Mouse (Mus musculus): ENCODE data around the gene Ccdc141. TPM values are rescaled to one million over a fixed set of nuclear protein-coding genes. Genes with fewer than 3 reads are reported as not detected.

The Ccdc141 gene
- 8.8 and 9.1 TPM in 2 replicates for polyA plus RNA-seq (2015; fragmentation: Nextera tagmentation; extraction: Ambion mirVana)

- Histone ChIP-seq H3K27me3 (no peaks in the 10 kb centered on the region), H3K36me3 (no peaks in the 10 kb centered on the region), H3K4me2 (peak within 1 kb of the TSS; percentile 60), H3K27ac (replicated peaks) (peak within 1 kb of the TSS; percentile 62; the same call in 1 of the 2 replicates), H3K4me1 (replicated peaks) (peaks cover 54% of the 10 kb centered on the region), H3K9me3 (no peaks in the 10 kb centered on the region), H3K9ac (peak within 1 kb of the TSS; percentile 55), H3K4me3 (peak within 1 kb of the TSS; percentile 35)
- no peak for ATAC-seq (ENCODE audit: low read depth)
- 13% methylated on average over 6 of the region's 6 CpGs for WGBS
Observed at GRCm38 (mm10) chr2:77170633-77171105, at the start of gene Ccdc141. TSS of gene Ccdc141 (minus strand) at chr2:77170636.

GRCm38 (mm10) chr2:77212885-77213284 lies 42.4 kb upstream of the Ccdc141 start:
- WGBS: 71% methylated on average over 5 of the region's 5 CpGs
- Histone ChIP-seq H3K4me3 (no peak overlapping the region), H3K27ac (replicated peaks) (no peak overlapping the region), H3K9me3 (no peaks in the 10 kb centered on the region), H3K4me2 (no peak overlapping the region), H3K36me3 (peaks cover 60% of the 10 kb centered on the region), H3K27me3 (no peaks in the 10 kb centered on the region), H3K4me1 (replicated peaks) (no peaks in the 10 kb centered on the region), H3K9ac (no peak overlapping the region)
- no peak for ATAC-seq (ENCODE audit: low read depth)

- peaks cover 50% of the 10 kb centered on the region for H3K36me3 ChIP-seq
- H3K27ac ChIP-seq (replicated peaks): no peak overlapping the region
- 92% methylated on average over 3 of the region's 3 CpGs for WGBS
- no peak overlapping the region for H3K4me2 ChIP-seq
- no peaks in the 10 kb centered on the region for H3K4me1 ChIP-seq (replicated peaks)
- H3K27me3 ChIP-seq: no peaks in the 10 kb centered on the region
- no peak overlapping the region for H3K9ac ChIP-seq
- H3K9me3 ChIP-seq: no peaks in the 10 kb centered on the region
- no peak overlapping the region for H3K4me3 ChIP-seq
- no peak for ATAC-seq (ENCODE audit: low read depth)
Observed at GRCm38 (mm10) chr2:77206951-77207350, 36.5 kb upstream of the Ccdc141 start.

- Histone ChIP-seq H3K4me3 (no peak overlapping the region), H3K27ac (replicated peaks) (no peak overlapping the region), H3K9ac (no peak overlapping the region), H3K9me3 (no peaks in the 10 kb centered on the region), H3K4me1 (replicated peaks) (no peaks in the 10 kb centered on the region), H3K27me3 (no peaks in the 10 kb centered on the region), H3K4me2 (no peak overlapping the region), H3K36me3 (peaks cover 32% of the 10 kb centered on the region)
- ATAC-seq (ENCODE audit: low read depth): no peak
- 63% methylated on average over 2 of the region's 2 CpGs for WGBS
Observed at GRCm38 (mm10) chr2:77203916-77204315, 33.5 kb upstream of the Ccdc141 start.

- H3K9me3 ChIP-seq: no peaks in the 10 kb centered on the region
- no peak overlapping the region for H3K9ac ChIP-seq
- no peaks in the 10 kb centered on the region for H3K27me3 ChIP-seq
- H3K4me3 ChIP-seq: no peak overlapping the region
- no peak overlapping the region for H3K4me2 ChIP-seq
- no peak overlapping the region for H3K27ac ChIP-seq (replicated peaks)
- no peaks in the 10 kb centered on the region for H3K4me1 ChIP-seq (replicated peaks)
- peaks cover 32% of the 10 kb centered on the region for H3K36me3 ChIP-seq
- no peak for ATAC-seq (ENCODE audit: low read depth)
- WGBS: 93% methylated on average over 1 of the region's 1 CpGs
Observed at GRCm38 (mm10) chr2:77201900-77202299, 31.5 kb upstream of the Ccdc141 start.

- H3K36me3 ChIP-seq: peaks cover 34% of the 10 kb centered on the region
- H3K27me3 ChIP-seq: no peaks in the 10 kb centered on the region
- no peaks in the 10 kb centered on the region for H3K4me1 ChIP-seq (replicated peaks)
- no peak for ATAC-seq (ENCODE audit: low read depth)
- no peak overlapping the region for H3K27ac ChIP-seq (replicated peaks)
- 82% methylated on average over 5 of the region's 5 CpGs for WGBS
- H3K9me3 ChIP-seq: no peaks in the 10 kb centered on the region
- H3K4me2 ChIP-seq: no peak overlapping the region
- H3K4me3 ChIP-seq: no peak overlapping the region
- H3K9ac ChIP-seq: no peak overlapping the region
Observed at GRCm38 (mm10) chr2:77200958-77201614, 30.6 kb upstream of the Ccdc141 start.

GRCm38 (mm10) chr2:77200379-77200778 lies 29.9 kb upstream of the Ccdc141 start:
- Histone ChIP-seq H3K4me1 (replicated peaks) (no peaks in the 10 kb centered on the region), H3K27me3 (no peaks in the 10 kb centered on the region), H3K4me2 (no peak overlapping the region), H3K9me3 (no peaks in the 10 kb centered on the region), H3K36me3 (peaks cover 31% of the 10 kb centered on the region), H3K4me3 (no peak overlapping the region), H3K9ac (no peak overlapping the region; the same call in 1 of the 2 replicates), H3K27ac (replicated peaks) (no peak overlapping the region)
- WGBS: 95% methylated on average over 4 of the region's 4 CpGs
- ATAC-seq (ENCODE audit: low read depth): no peak

- ATAC-seq (ENCODE audit: low read depth): no peak
Observed at GRCm38 (mm10) chr2:77198246-77198645, 27.8 kb upstream of the Ccdc141 start.

GRCm38 (mm10) chr2:77196819-77197218 lies 26.4 kb upstream of the Ccdc141 start:
- Histone ChIP-seq H3K27me3 (no peaks in the 10 kb centered on the region), H3K4me3 (no peak overlapping the region), H3K27ac (replicated peaks) (no peak overlapping the region), H3K9ac (no peak overlapping the region), H3K36me3 (peaks cover 47% of the 10 kb centered on the region), H3K9me3 (no peaks in the 10 kb centered on the region), H3K4me1 (replicated peaks) (no peaks in the 10 kb centered on the region), H3K4me2 (no peak overlapping the region)
- no peak for ATAC-seq (ENCODE audit: low read depth)
- WGBS: 94% methylated on average over 4 of the region's 4 CpGs

More at GRCm38 (mm10) chr2:77198246-77198645, 27.8 kb upstream of the Ccdc141 start:
- Histone ChIP-seq H3K9ac (no peak overlapping the region), H3K9me3 (no peaks in the 10 kb centered on the region), H3K27me3 (no peaks in the 10 kb centered on the region), H3K4me2 (no peak overlapping the region), H3K36me3 (peaks cover 42% of the 10 kb centered on the region), H3K4me3 (no peak overlapping the region), H3K4me1 (replicated peaks) (no peaks in the 10 kb centered on the region), H3K27ac (replicated peaks) (no peak overlapping the region)
- 82% methylated on average over 5 of the region's 5 CpGs for WGBS

GRCm38 (mm10) chr2:77195056-77195455 lies 24.6 kb upstream of the Ccdc141 start:
- Histone ChIP-seq H3K36me3 (peaks cover 62% of the 10 kb centered on the region), H3K27me3 (no peaks in the 10 kb centered on the region), H3K4me2 (no peak overlapping the region), H3K4me1 (replicated peaks) (no peaks in the 10 kb centered on the region), H3K4me3 (no peak overlapping the region), H3K27ac (replicated peaks) (no peak overlapping the region), H3K9me3 (no peaks in the 10 kb centered on the region), H3K9ac (no peak overlapping the region)
- 90% methylated on average over 5 of the region's 5 CpGs for WGBS
- ATAC-seq (ENCODE audit: low read depth): no peak

- 97% methylated on average over 3 of the region's 3 CpGs for WGBS
- no peak overlapping the region for H3K4me3 ChIP-seq
- no peaks in the 10 kb centered on the region for H3K4me1 ChIP-seq (replicated peaks)
- H3K27me3 ChIP-seq: no peaks in the 10 kb centered on the region
- no peak overlapping the region for H3K9ac ChIP-seq
- ATAC-seq (ENCODE audit: low read depth): no peak
- no peaks in the 10 kb centered on the region for H3K9me3 ChIP-seq
- H3K4me2 ChIP-seq: no peak overlapping the region
- H3K36me3 ChIP-seq: peaks cover 70% of the 10 kb centered on the region
- no peak overlapping the region for H3K27ac ChIP-seq (replicated peaks)
Observed at GRCm38 (mm10) chr2:77191811-77192210, 21.4 kb upstream of the Ccdc141 start.

GRCm38 (mm10) chr2:77190891-77191290 lies 20.5 kb upstream of the Ccdc141 start:
- no peaks in the 10 kb centered on the region for H3K27me3 ChIP-seq
- ATAC-seq (ENCODE audit: low read depth): no peak
- 78% methylated on average over 7 of the region's 7 CpGs for WGBS
- no peak overlapping the region for H3K4me3 ChIP-seq
- H3K4me1 ChIP-seq (replicated peaks): no peaks in the 10 kb centered on the region
- no peak overlapping the region for H3K4me2 ChIP-seq
- H3K9me3 ChIP-seq: no peaks in the 10 kb centered on the region
- H3K27ac ChIP-seq (replicated peaks): no peak overlapping the region
- H3K9ac ChIP-seq: no peak overlapping the region
- H3K36me3 ChIP-seq: peaks cover 71% of the 10 kb centered on the region

GRCm38 (mm10) chr2:77190301-77190700 lies 19.9 kb upstream of the Ccdc141 start:
- Histone ChIP-seq H3K4me2 (no peak overlapping the region), H3K36me3 (peaks cover 71% of the 10 kb centered on the region), H3K4me3 (no peak overlapping the region), H3K9me3 (no peaks in the 10 kb centered on the region), H3K27me3 (no peaks in the 10 kb centered on the region), H3K4me1 (replicated peaks) (0 out of 2 replicates have a peak, but pooled peaks cover under 1% of the 10 kb centered on the region), H3K9ac (no peak overlapping the region), H3K27ac (replicated peaks) (no peak overlapping the region)
- 95% methylated on average over 3 of the region's 3 CpGs for WGBS
- no peak for ATAC-seq (ENCODE audit: low read depth)

Data from neural tube, embryonic 13.5 days (tissue).